Mouse (Mus musculus): ENCODE measurements around the gene Slc5a8. TPM values are rescaled to one million over a fixed set of nuclear protein-coding genes. Genes with fewer than 3 reads are reported as not detected.

Slc5a8 gene
- total RNA-seq, 2 experiments from 2014 or later: 0.07 TPM; not detected in 1

- DNase-seq (ENCODE audit: low spot score in 2 of 2): no peak
Measured at GRCm38 (mm10) chr10:88978932-88979331, 93.1 kb downstream of the Slc5a8 start.

Other genes starting within 250 kb of the Slc5a8 start
- under 1 TPM in 1 of 2 experiments, not detected in 1; 0.58 TPM for gene Spic, start 201.0 kb upstream of the Slc5a8 start, total RNA-seq (2021)
- gene Arl1, start 155.1 kb upstream of the Slc5a8 start, total RNA-seq (2021): 100 to 1,000 TPM in 1 of 2 experiments, 10 to 100 TPM in 1; 96.8 to 104 TPM
- gene Utp20, start 59.2 kb upstream of the Slc5a8 start, total RNA-seq (2021): 10 to 100 TPM; 22.6 to 29.1 TPM